Mouse (Mus musculus) liver, postnatal 0 days (tissue): ENCODE measurements around the gene Ski. TPM values are rescaled to one million over a fixed set of nuclear protein-coding genes. Genes with fewer than 3 reads are reported as not detected.
"Not testable (repeated sequence)": the region's sequence is repeated elsewhere in the genome, so short reads cannot be mapped to it uniquely, and the experiment has no call there.

Source experiments
- ATAC-seq: fragments of 200-750 bp; cut with Nextera tagmentation; 2 replicates; pipeline ENCODE4 v1.8.0; 2017; ENCODE audit warnings: mild to moderate bottlenecking, moderate library complexity
- DNase-seq: peaks from one replicate; pipeline ENCODE4 v3.0.0-alpha.2; 2016
- H3K27ac ChIP-seq: fragments of 300-500 bp; sonication (generic); 2 replicates; pipeline ENCODE4 v1.5.1; 2014; ENCODE audit warnings: antibody characterized with exemption, moderate library complexity, mild to moderate bottlenecking, low read depth
- H3K27me3 ChIP-seq: fragments of 300-500 bp; sonication (generic); 2 replicates; pipeline ENCODE4 v1.6.1; 2014; ENCODE audit warnings: low read length, control low read depth, mixed read lengths; ENCODE audit not compliant: insufficient read depth
- H3K36me3 ChIP-seq: fragments of 300-500 bp; sonication (generic); replicated peaks from 2 replicates; pipeline ENCODE4 v1.6.1; 2014; ENCODE audit warnings: mild to moderate bottlenecking, control low read depth, low read length, moderate library complexity, mixed read lengths; ENCODE audit not compliant: insufficient read depth
- H3K4me1 ChIP-seq: fragments of 300-500 bp; sonication (generic); 2 replicates; pipeline ENCODE4 v1.6.1; 2014; ENCODE audit warnings: antibody characterized with exemption, mild to moderate bottlenecking, control low read depth; ENCODE audit not compliant: insufficient read depth
- H3K4me2 ChIP-seq: fragments of 300-500 bp; sonication (generic); 2 replicates; pipeline ENCODE4 v1.6.1; 2014; ENCODE audit warnings: low read depth, mild to moderate bottlenecking, low read length, moderate library complexity, mixed read lengths
- H3K4me3 ChIP-seq: fragments of 300-500 bp; sonication (generic); 2 replicates; pipeline ENCODE4 v1.5.1; 2014; ENCODE audit warnings: low read depth, low read length
- H3K9ac ChIP-seq: fragments of 300-500 bp; sonication (generic); replicated peaks from 2 replicates; pipeline ENCODE4 v1.6.1; 2014; ENCODE audit warnings: mild to moderate bottlenecking, moderate library complexity
- H3K9me3 ChIP-seq: fragments of 300-500 bp; sonication (generic); 2 replicates; pipeline ENCODE4 v1.6.1; 2016; ENCODE audit warnings: mild to moderate bottlenecking, control low read depth, low read length, mixed read lengths
- CTCF ChIP-seq: sonication (generic); IDR thresholded peaks from 2 replicates; pipeline ENCODE4 v1.5.1; 2016; ENCODE audit warnings: antibody characterized with exemption, low read depth
- EP300 ChIP-seq: IDR thresholded peaks from 2 replicates; pipeline ENCODE4 v1.6.1; 2016; ENCODE audit warnings: antibody characterized with exemption, low read depth, mild to moderate bottlenecking
- WGBS: fragments of 180-500 bp; shearing (Covaris S2); extraction: QIAGEN DNeasy Blood & Tissue Kit; methylation state at CpG from one replicate; pipeline ENCODE4 v1.1.7; 2014; ENCODE audit not compliant: insufficient replicate concordance; 5-methylcytosine and 5-hydroxymethylcytosine counted together
- polyA plus RNA-seq: library from polyadenylated mRNA; unstranded; fragments of >200 nt; fragmentation: Nextera tagmentation; extraction: Ambion mirVana; gene quantifications from 2 replicates; pipeline ENCODE4 v1.2.1, GENCODE M21; 2015

The Ski gene
- polyA plus RNA-seq, 1 experiment from 2014 or later, result 3.5 TPM

- Histone ChIP-seq H3K4me3 (no peak overlapping the region), H3K27me3 (no peaks in the 10 kb centered on the region), H3K4me2 (peak overlapping the region; percentile 96), H3K9ac (no peak overlapping the region), H3K36me3 (no peaks in the 10 kb centered on the region), H3K27ac (no peak overlapping the region), H3K4me1 (peaks cover 16% of the 10 kb centered on the region), H3K9me3 (no peaks in the 10 kb centered on the region)
- 78% methylated on average over 3 of the region's 3 CpGs for WGBS
- no peak for TF ChIP-seq CTCF
- no peak for TF ChIP-seq EP300
- no peak for ATAC-seq
- DNase-seq, result no peak
Observed at GRCm38 (mm10) chr4:155251147-155251546, 28.8 kb upstream of the Ski start.

GRCm38 (mm10) chr4:155250361-155251117 lies 28.1 kb upstream of the Ski start:
- H3K36me3 ChIP-seq, result no peaks in the 10 kb centered on the region
- peak overlapping the region; percentile 97 for H3K27ac ChIP-seq
- peak overlapping the region; percentile 75 for H3K9ac ChIP-seq
- H3K9me3 ChIP-seq, result no peaks in the 10 kb centered on the region
- peaks cover 22% of the 10 kb centered on the region for H3K4me1 ChIP-seq
- H3K4me2 ChIP-seq, result peak overlapping the region; percentile 96
- H3K27me3 ChIP-seq, result no peaks in the 10 kb centered on the region
- 20% methylated on average over 23 of the region's 23 CpGs for WGBS
- DNase-seq (peak; percentile 33), ATAC-seq (peak; percentile 5; the same call in 1 of the 2 replicates)
- peak overlapping the region; percentile 68 for H3K4me3 ChIP-seq
- no peak for TF ChIP-seq CTCF
- no peak for TF ChIP-seq EP300

GRCm38 (mm10) chr4:155249648-155250351 lies 27.4 kb upstream of the Ski start, which contains the start of gene Faap20:
Gene Faap20 (plus strand): TSS chr4:155249802.
- Histone ChIP-seq H3K9me3 (no peaks in the 10 kb centered on the region), H3K9ac (peak within 1 kb of the TSS; percentile 75), H3K4me2 (peak within 1 kb of the TSS; percentile 96), H3K4me1 (peaks cover 26% of the 10 kb centered on the region), H3K4me3 (peak within 1 kb of the TSS; percentile 68), H3K27me3 (no peaks in the 10 kb centered on the region), H3K36me3 (no peaks in the 10 kb centered on the region), H3K27ac (peak within 1 kb of the TSS; percentile 97)
- 4% methylated on average over 28 of the region's 58 CpGs for WGBS
- peak; percentile 85 for DNase-seq
- ATAC-seq, result peak; percentile 86
- TF ChIP-seq CTCF (no peak), EP300 (no peak)

- Histone ChIP-seq H3K9ac (peak overlapping the region; percentile 75), H3K4me3 (peak overlapping the region; percentile 68), H3K27me3 (no peaks in the 10 kb centered on the region), H3K9me3 (no peaks in the 10 kb centered on the region), H3K27ac (peak overlapping the region; percentile 97), H3K4me1 (peaks cover 26% of the 10 kb centered on the region), H3K36me3 (no peaks in the 10 kb centered on the region), H3K4me2 (peak overlapping the region; percentile 96)
- DNase-seq (peak; percentile 92), ATAC-seq (peak; percentile 80)
- under 1% methylated on average over 9 of the region's 9 CpGs for WGBS
- TF ChIP-seq CTCF (peak; percentile 99), EP300 (no peak)
Observed at GRCm38 (mm10) chr4:155249257-155249647, 26.9 kb upstream of the Ski start.

GRCm38 (mm10) chr4:155248054-155248453 lies 25.7 kb upstream of the Ski start:
- not testable (repeated sequence) for H3K27ac ChIP-seq, H3K9ac ChIP-seq, H3K4me2 ChIP-seq, H3K27me3 ChIP-seq, H3K4me3 ChIP-seq, DNase-seq, H3K9me3 ChIP-seq, H3K36me3 ChIP-seq, ATAC-seq
- WGBS, result 85% methylated on average over 3 of the region's 3 CpGs
- H3K4me1 ChIP-seq, result peaks cover 26% of the 10 kb centered on the region
- peak; percentile 41 for TF ChIP-seq CTCF

GRCm38 (mm10) chr4:155246691-155247105 lies 24.3 kb upstream of the Ski start:
- TF ChIP-seq CTCF (no peak), EP300 (no peak)
- Histone ChIP-seq H3K4me3 (no peak overlapping the region), H3K36me3 (no peaks in the 10 kb centered on the region), H3K27me3 (no peaks in the 10 kb centered on the region), H3K27ac (no peak overlapping the region), H3K4me1 (peaks cover 26% of the 10 kb centered on the region), H3K9ac (no peak overlapping the region), H3K4me2 (no peak overlapping the region), H3K9me3 (no peaks in the 10 kb centered on the region)
- no peak for DNase-seq
- no peak for ATAC-seq
- 78% methylated on average over 12 of the region's 12 CpGs for WGBS
